Mouse (Mus musculus) erythroid progenitor cell, adult 5-6 weeks (primary cell): ENCODE results near the gene Lrrc34. TPM values are rescaled to one million over a fixed set of nuclear protein-coding genes. Genes with fewer than 3 reads are reported as not detected.

ENCODE experiments used
- ATAC-seq: replicated peaks from 2 replicates; pipeline ENCODE4 v1.8.0; 2016; ENCODE audit warnings: moderate number of reproducible peaks, mild to moderate bottlenecking, moderate TSS enrichment, inconsistent platforms; ENCODE audit not compliant: poor library complexity, low FRiP score, severe bottlenecking
- total RNA-seq, 2 experiments: library from RNA; stranded (forward) in 1 of 2; stranded (reverse) in 1 of 2; fragments of 150-400 nt in 1 of 2; fragments of 186-747, 209-891 nt in 1 of 2; gene quantifications; 2 replicates each; pipeline versions ENCODE4 v1.2.3 to v1.2.4; 2015 to 2017; ENCODE audit warnings: low replicate concordance in 2 of 2

The Lrrc34 gene
- total RNA-seq, 2 experiments from 2014 or later, result not detected

GRCm38 (mm10) chr3:30601175-30601574 is 46.5 kb downstream of the Lrrc34 start:
- peak; percentile 53 for ATAC-seq

DNA sequence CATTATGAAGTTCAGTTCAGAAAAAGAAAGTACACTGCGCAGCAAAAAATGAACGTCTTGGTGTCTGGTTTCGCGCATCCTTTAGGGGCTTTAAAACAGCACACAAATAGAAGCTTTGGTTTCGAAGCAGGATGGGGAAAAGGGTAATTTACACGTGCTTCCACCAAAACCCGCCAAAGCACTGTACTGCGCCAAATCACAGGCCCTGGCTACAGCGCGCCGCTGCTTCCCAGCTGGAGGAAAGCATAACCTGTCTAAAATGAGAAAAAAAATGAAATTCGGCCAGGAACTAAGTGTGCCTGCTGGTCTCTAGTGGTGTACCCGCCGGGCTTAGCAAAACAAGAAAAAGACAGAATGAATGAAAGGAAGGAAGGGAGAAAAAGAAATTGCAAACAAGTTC is 47.0 kb downstream of the Lrrc34 start:
- no peak for ATAC-seq

- 0 out of 2 replicates have a peak, but pooled peaks have one; percentile 11 for ATAC-seq
These were observed 47.7 kb downstream of the Lrrc34 start, which contains the start of gene Actrt3 for GRCm38 (mm10) chr3:30599711-30600545. Actrt3 (minus strand) TSS chr3:30599939.

DNA sequence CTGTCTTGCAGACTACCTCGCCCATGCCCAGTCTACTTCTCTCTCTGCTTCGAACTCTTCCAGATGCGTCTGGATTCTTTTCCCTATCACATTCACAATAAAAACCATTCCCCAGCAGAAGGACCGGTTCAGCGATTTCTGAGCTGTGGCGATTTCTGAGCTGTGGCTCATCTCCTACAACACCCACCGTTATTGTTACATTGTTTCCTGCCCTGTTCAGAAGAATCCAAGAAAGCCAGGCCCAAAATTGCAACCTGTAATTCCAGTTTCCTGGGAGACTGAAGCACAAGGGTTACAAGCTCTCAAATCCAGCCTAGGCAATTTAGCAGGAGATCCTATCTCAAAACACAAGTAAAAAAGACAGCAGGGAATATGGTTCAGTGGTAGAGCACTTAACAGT is 50.4 kb downstream of the Lrrc34 start:
- ATAC-seq, result no peak

DNA sequence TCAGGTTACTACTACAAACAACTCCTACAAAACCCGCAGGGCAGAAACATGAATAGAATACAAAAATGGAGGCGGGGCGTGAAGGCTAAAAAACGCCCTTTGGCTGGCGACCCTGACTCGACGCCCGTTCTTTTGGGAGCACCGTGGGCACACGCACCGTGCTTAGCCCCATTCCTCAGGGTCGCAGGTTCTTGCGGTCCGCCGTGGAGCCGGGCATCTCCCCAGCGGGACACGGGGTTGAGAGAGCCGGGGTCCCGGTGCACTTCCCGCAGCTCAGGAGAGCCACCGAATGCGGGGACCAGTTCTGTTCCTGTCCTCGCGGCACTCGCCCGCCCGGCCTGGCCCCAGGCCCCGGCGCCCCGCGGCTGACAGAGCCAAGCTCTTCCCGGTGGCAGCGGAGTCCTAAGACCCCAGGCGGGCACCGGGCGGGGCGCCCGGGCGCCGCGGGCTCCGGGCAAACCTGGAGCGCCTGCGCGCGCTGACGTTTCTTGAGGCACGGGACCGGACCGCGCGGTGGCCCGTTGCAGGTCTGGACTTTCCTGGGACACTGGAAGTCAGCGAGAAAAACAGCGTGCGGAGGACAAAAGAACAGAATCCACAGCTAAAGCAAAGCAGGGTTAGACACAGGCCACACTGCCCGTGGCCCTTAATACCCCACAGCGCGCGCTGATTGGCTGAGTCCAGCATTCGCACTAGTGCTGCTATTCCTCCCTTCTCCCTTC is 52.4 kb downstream of the Lrrc34 start:
- no peak for ATAC-seq

DNA sequence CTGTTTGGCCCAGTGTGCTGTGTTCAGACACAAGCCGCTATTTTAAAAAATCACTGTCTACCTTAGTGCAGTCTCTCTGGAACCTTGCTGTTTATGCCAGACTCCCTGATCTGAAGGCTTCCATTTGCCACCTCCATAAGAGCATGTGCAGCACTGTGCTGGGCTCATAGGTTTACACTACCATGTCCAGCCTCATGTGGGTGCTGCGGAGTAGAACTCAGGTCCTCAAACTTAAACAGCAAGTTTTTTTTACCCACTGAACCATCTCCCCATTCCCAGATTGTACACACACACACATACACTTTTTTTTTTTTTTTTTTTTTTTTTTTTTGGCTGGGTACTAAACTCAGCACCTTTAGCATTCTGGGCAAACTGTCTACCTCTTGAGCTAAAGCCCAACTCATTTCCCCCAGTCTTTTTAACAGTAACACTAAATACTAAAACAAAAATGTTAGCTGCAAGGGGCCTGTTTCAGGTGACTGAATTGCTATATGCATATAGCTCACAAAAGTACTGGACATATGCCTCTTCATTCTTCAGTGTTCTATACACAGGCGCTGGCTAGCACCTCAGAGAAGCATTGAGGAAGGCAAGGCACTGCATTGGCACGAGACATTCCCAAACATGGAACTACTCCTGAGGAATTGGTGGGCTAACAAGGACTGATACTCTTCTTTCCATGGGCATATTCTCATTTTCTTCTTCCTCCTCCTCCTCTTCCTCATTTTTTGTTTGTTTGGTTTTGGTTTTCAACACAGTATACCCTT is 53.8 kb downstream of the Lrrc34 start:
- no peak; the same call in 1 of the 2 replicates for ATAC-seq

- peak; percentile 82 for ATAC-seq
These were observed 55.2 kb downstream of the Lrrc34 start for GRCm38 (mm10) chr3:30592418-30592853.

GRCm38 (mm10) chr3:30588865-30589264 is 58.8 kb downstream of the Lrrc34 start:
- no peak for ATAC-seq

Other genes starting within 250 kb of the Lrrc34 start
- gene Mecom, start 99.9 kb downstream of the Lrrc34 start, total RNA-seq (2015; ENCODE audit: low replicate concordance), result not detected in 2 replicates
- 0.64 and 0.68 TPM in 2 replicates for gene Mecom, start 99.9 kb downstream of the Lrrc34 start, total RNA-seq (2017; ENCODE audit: low replicate concordance)
- gene Actrt3, start 47.9 kb downstream of the Lrrc34 start, total RNA-seq (2015; ENCODE audit: low replicate concordance), result not detected in 2 replicates
- not detected in 2 replicates for gene Actrt3, start 47.9 kb downstream of the Lrrc34 start, total RNA-seq (2017; ENCODE audit: low replicate concordance)
- 14.1 and 32.3 TPM in 2 replicates for gene Mynn, start 45.8 kb downstream of the Lrrc34 start, total RNA-seq (2015; ENCODE audit: low replicate concordance)
- 22.8 and 24.0 TPM in 2 replicates for gene Mynn, start 45.8 kb downstream of the Lrrc34 start, total RNA-seq (2017; ENCODE audit: low replicate concordance)
- not detected in 2 replicates for gene Lrriq4, start 3.4 kb downstream of the Lrrc34 start, total RNA-seq (2015; ENCODE audit: low replicate concordance)
- not detected in 2 replicates for gene Lrriq4, start 3.4 kb downstream of the Lrrc34 start, total RNA-seq (2017; ENCODE audit: low replicate concordance)
- not detected in 2 replicates for gene Lrrc31, start 52.0 kb upstream of the Lrrc34 start, total RNA-seq (2015; ENCODE audit: low replicate concordance)
- not detected in 2 replicates for gene Lrrc31, start 52.0 kb upstream of the Lrrc34 start, total RNA-seq (2017; ENCODE audit: low replicate concordance)
- 0.42 TPM in 1 of 2 replicates, not detected in the other for gene Samd7, start 98.4 kb upstream of the Lrrc34 start, total RNA-seq (2015; ENCODE audit: low replicate concordance)
- gene Samd7, start 98.4 kb upstream of the Lrrc34 start, total RNA-seq (2017; ENCODE audit: low replicate concordance), result not detected in 2 replicates
- 93.0 and 140 TPM in 2 replicates for gene Sec62, start 145.0 kb upstream of the Lrrc34 start, total RNA-seq (2015; ENCODE audit: low replicate concordance)
- gene Sec62, start 145.0 kb upstream of the Lrrc34 start, total RNA-seq (2017; ENCODE audit: low replicate concordance), result 174 and 189 TPM in 2 replicates
- gene Gpr160, start 208.1 kb upstream of the Lrrc34 start, total RNA-seq (2015; ENCODE audit: low replicate concordance), result 10.5 and 16.8 TPM in 2 replicates
- gene Gpr160, start 208.1 kb upstream of the Lrrc34 start, total RNA-seq (2017; ENCODE audit: low replicate concordance), result 6.4 and 14.8 TPM in 2 replicates